Mouse (Mus musculus) brain, embryonic 14.5 days (tissue): ENCODE data around the gene Arhgef7.

Experiments
- CTCF ChIP-seq: fragments of 200-500 bp; IDR thresholded peaks from 2 replicates; pipeline ENCODE4 v1.5.1; 2012; ENCODE audit warnings: inconsistent platforms, mild to moderate bottlenecking, moderate library complexity, borderline replicate concordance; ENCODE audit not compliant: insufficient read depth, insufficient read length; ENCODE audit errors: extremely low read depth
- POLR2A ChIP-seq: fragments of 200-500 bp; IDR thresholded peaks from 2 replicates; pipeline ENCODE4 v1.6.1; 2012; ENCODE audit warnings: mild to moderate bottlenecking, inconsistent platforms, borderline replicate concordance; ENCODE audit not compliant: poor library complexity, insufficient read depth, insufficient read length, severe bottlenecking; ENCODE audit errors: extremely low read depth

DNA sequence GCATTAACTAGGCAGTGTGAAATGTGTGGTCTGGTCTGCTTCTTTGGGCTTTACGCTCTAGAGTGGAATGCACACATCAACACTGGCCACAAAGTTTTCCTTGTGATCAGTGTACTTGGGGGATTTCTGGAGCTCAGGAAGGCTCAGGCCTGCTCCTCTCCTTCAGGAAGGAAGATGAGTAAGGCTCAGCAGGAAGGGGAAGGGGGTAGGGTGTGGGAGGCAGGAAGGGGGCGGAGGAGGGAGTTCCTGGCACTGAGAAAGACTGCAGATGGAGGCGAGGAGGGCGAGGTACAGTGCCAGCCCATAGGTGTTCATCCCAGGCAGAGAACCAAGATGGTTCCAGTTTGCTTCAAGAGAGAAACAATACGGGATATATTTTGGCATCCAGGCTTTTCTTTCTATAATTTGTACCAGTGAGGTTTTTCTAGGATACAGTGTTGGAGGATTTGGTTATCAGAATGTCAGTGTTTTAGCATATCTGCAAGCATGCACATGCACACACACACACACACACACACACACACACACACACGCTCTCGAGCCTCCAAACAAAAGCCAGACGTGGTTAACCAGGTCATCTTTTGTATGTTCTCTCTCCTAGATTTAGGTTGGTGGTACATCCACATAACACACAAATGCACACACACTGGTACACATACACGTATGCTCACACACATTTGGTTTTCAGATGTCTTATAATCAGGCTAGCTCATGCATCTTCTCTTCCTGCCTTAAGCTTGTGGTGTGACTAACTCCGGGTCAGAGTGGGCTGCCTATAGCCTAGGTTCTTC lies 52.5 kb downstream of the Arhgef7 start:
- TF ChIP-seq CTCF (no peak), POLR2A (no peak)
